Mouse (Mus musculus): ENCODE data around the gene Gjc2. TPM values are rescaled to one million over a fixed set of nuclear protein-coding genes. Genes with fewer than 3 reads are reported as not detected.

Gjc2 gene
- polyA plus RNA-seq, 1 experiment: 0.04 TPM

- TF ChIP-seq POLR2AphosphoS2 (IDR thresholded peaks at IDR 0.05; ENCODE audit: insufficient read length, low read depth) (no peak), TCF3 (IDR thresholded peaks at IDR 0.05; ENCODE audit: insufficient read length, low read depth) (no peak), USF1 (IDR thresholded peaks at IDR 0.05; ENCODE audit: low read depth) (no peak), MAX (IDR thresholded peaks at IDR 0.05; ENCODE audit: low read depth) (no peak), REST (IDR thresholded peaks at IDR 0.05; ENCODE audit: insufficient read depth, insufficient read length) (no peak), TCF12 (IDR thresholded peaks at IDR 0.05; ENCODE audit: insufficient read depth, poor library complexity, severe bottlenecking) (no peak), MYOG (IDR thresholded peaks at IDR 0.05; ENCODE audit: control insufficient read depth in 1 of 3, insufficient read depth in 1 of 3, insufficient read length in 2 of 3, low read depth in 2 of 3) (no peak), SRF (IDR thresholded peaks at IDR 0.05; ENCODE audit: control insufficient read depth, insufficient read length, low read depth) (no peak), CEBPB (IDR thresholded peaks at IDR 0.05; ENCODE audit: insufficient read depth, poor library complexity, severe bottlenecking) (no peak), MYOD1 (IDR thresholded peaks at IDR 0.05; ENCODE audit: control insufficient read depth in 1 of 3, insufficient read length in 2 of 3, low read depth in 2 of 3) (no peak), POLR2A (IDR thresholded peaks at IDR 0.05; ENCODE audit: insufficient read length, low read depth) (no peak), E2F4 (IDR thresholded peaks at IDR 0.05; ENCODE audit: insufficient read depth) (no peak)
- no peak overlapping the region for H3K4me3 ChIP-seq
- peaks cover 37% of the 10 kb centered on the region for H3K27me3 ChIP-seq (ENCODE audit: control insufficient read depth, insufficient read depth, insufficient read length)
- no peak overlapping the region for H3ac ChIP-seq (ENCODE audit: control insufficient read depth, insufficient read length)
- H3K36me3 ChIP-seq (ENCODE audit: control insufficient read depth, insufficient read depth): no peaks in the 10 kb centered on the region
- H3K4me2 ChIP-seq (ENCODE audit: low read depth): no peak overlapping the region
- H3K79me2 ChIP-seq (ENCODE audit: control insufficient read depth, insufficient read depth): no peaks in the 10 kb centered on the region
Observed at GRCm38 (mm10) chr11:59176475-59176874, 6.5 kb downstream of the Gjc2 start.

GRCm38 (mm10) chr11:59174189-59174838, 8.7 kb downstream of the Gjc2 start:
- H3K36me3 ChIP-seq (ENCODE audit: control insufficient read depth, insufficient read depth): no peaks in the 10 kb centered on the region
- H3K27me3 ChIP-seq (ENCODE audit: control insufficient read depth, insufficient read depth, insufficient read length): peaks cover 37% of the 10 kb centered on the region
- H3K4me3 ChIP-seq: no peak overlapping the region
- no peak for TF ChIP-seq TCF3 (IDR thresholded peaks at IDR 0.05; ENCODE audit: insufficient read length, low read depth)
- no peak for TF ChIP-seq POLR2AphosphoS2 (IDR thresholded peaks at IDR 0.05; ENCODE audit: insufficient read length, low read depth)
- no peak for TF ChIP-seq MYOG (IDR thresholded peaks at IDR 0.05; ENCODE audit: control insufficient read depth in 1 of 3, insufficient read depth in 1 of 3, insufficient read length in 2 of 3, low read depth in 2 of 3)
- TF ChIP-seq TCF12 (IDR thresholded peaks at IDR 0.05; ENCODE audit: insufficient read depth, poor library complexity, severe bottlenecking): no peak
- TF ChIP-seq REST (IDR thresholded peaks at IDR 0.05; ENCODE audit: insufficient read depth, insufficient read length): no peak
- TF ChIP-seq USF1 (IDR thresholded peaks at IDR 0.05; ENCODE audit: low read depth): no peak
- no peak for TF ChIP-seq POLR2A (IDR thresholded peaks at IDR 0.05; ENCODE audit: insufficient read length, low read depth)
- TF ChIP-seq E2F4 (IDR thresholded peaks at IDR 0.05; ENCODE audit: insufficient read depth): no peak
- no peak for TF ChIP-seq MYOD1 (IDR thresholded peaks at IDR 0.05; ENCODE audit: control insufficient read depth in 1 of 3, insufficient read length in 2 of 3, low read depth in 2 of 3)
- no peak for TF ChIP-seq SRF (IDR thresholded peaks at IDR 0.05; ENCODE audit: control insufficient read depth, insufficient read length, low read depth)
- no peak for TF ChIP-seq CEBPB (IDR thresholded peaks at IDR 0.05; ENCODE audit: insufficient read depth, poor library complexity, severe bottlenecking)
- TF ChIP-seq MAX (IDR thresholded peaks at IDR 0.05; ENCODE audit: low read depth): no peak
- no peaks in the 10 kb centered on the region for H3K79me2 ChIP-seq (ENCODE audit: control insufficient read depth, insufficient read depth)
- no peak overlapping the region for H3ac ChIP-seq (ENCODE audit: control insufficient read depth, insufficient read length)
- no peak overlapping the region for H3K4me2 ChIP-seq (ENCODE audit: low read depth)

GRCm38 (mm10) chr11:59170549-59170948, 12.5 kb downstream of the Gjc2 start:
- H3K4me2 ChIP-seq (ENCODE audit: low read depth): no peak overlapping the region
- H3K4me3 ChIP-seq: no peak overlapping the region
- H3K27me3 ChIP-seq (ENCODE audit: control insufficient read depth, insufficient read depth, insufficient read length): peaks cover 17% of the 10 kb centered on the region
- TF ChIP-seq E2F4 (IDR thresholded peaks at IDR 0.05; ENCODE audit: insufficient read depth) (no peak), TCF12 (IDR thresholded peaks at IDR 0.05; ENCODE audit: insufficient read depth, poor library complexity, severe bottlenecking) (no peak), SRF (IDR thresholded peaks at IDR 0.05; ENCODE audit: control insufficient read depth, insufficient read length, low read depth) (no peak), POLR2AphosphoS2 (IDR thresholded peaks at IDR 0.05; ENCODE audit: insufficient read length, low read depth) (no peak), CEBPB (IDR thresholded peaks at IDR 0.05; ENCODE audit: insufficient read depth, poor library complexity, severe bottlenecking) (no peak), MYOD1 (IDR thresholded peaks at IDR 0.05; ENCODE audit: control insufficient read depth in 1 of 3, insufficient read length in 2 of 3, low read depth in 2 of 3) (no peak), MYOG (IDR thresholded peaks at IDR 0.05; ENCODE audit: control insufficient read depth in 1 of 3, insufficient read depth in 1 of 3, insufficient read length in 2 of 3, low read depth in 2 of 3) (no peak), MAX (IDR thresholded peaks at IDR 0.05; ENCODE audit: low read depth) (no peak), TCF3 (IDR thresholded peaks at IDR 0.05; ENCODE audit: insufficient read length, low read depth) (no peak), POLR2A (IDR thresholded peaks at IDR 0.05; ENCODE audit: insufficient read length, low read depth) (no peak), USF1 (IDR thresholded peaks at IDR 0.05; ENCODE audit: low read depth) (no peak), REST (IDR thresholded peaks at IDR 0.05; ENCODE audit: insufficient read depth, insufficient read length) (no peak)
- H3ac ChIP-seq (ENCODE audit: control insufficient read depth, insufficient read length): no peak overlapping the region
- H3K79me2 ChIP-seq (ENCODE audit: control insufficient read depth, insufficient read depth): no peaks in the 10 kb centered on the region
- no peaks in the 10 kb centered on the region for H3K36me3 ChIP-seq (ENCODE audit: control insufficient read depth, insufficient read depth)

- Histone ChIP-seq H3K36me3 (ENCODE audit: control insufficient read depth, insufficient read depth) (no peaks in the 10 kb centered on the region), H3K27me3 (ENCODE audit: control insufficient read depth, insufficient read depth, insufficient read length) (peaks cover 13% of the 10 kb centered on the region), H3K4me2 (ENCODE audit: low read depth) (no peak overlapping the region), H3K79me2 (ENCODE audit: control insufficient read depth, insufficient read depth) (no peaks in the 10 kb centered on the region), H3ac (ENCODE audit: control insufficient read depth, insufficient read length) (no peak overlapping the region), H3K4me3 (no peak overlapping the region)
- TF ChIP-seq TCF3 (IDR thresholded peaks at IDR 0.05; ENCODE audit: insufficient read length, low read depth): no peak
- TF ChIP-seq USF1 (IDR thresholded peaks at IDR 0.05; ENCODE audit: low read depth): no peak
Observed at GRCm38 (mm10) chr11:59169807-59170206, 13.2 kb downstream of the Gjc2 start.
